Mouse (Mus musculus) ES-Bruce4 (cell line): ENCODE measurements around the gene Klhl29. TPM values are rescaled to one million over a fixed set of nuclear protein-coding genes. Genes with fewer than 3 reads are reported as not detected.

Experiments used
- H3K27ac ChIP-seq: 2 replicates; pipeline ENCODE4 v1.5.1; 2012; ENCODE audit warnings: low read length, inconsistent platforms; ENCODE audit not compliant: insufficient read depth
- H3K27me3 ChIP-seq: 2 replicates; pipeline ENCODE4 v1.6.1; 2012; ENCODE audit warnings: mild to moderate bottlenecking, low read length, inconsistent platforms; ENCODE audit not compliant: control insufficient read depth, poor library complexity, insufficient read depth, severe bottlenecking
- H3K36me3 ChIP-seq: 2 replicates; pipeline ENCODE4 v1.6.1; 2012; ENCODE audit warnings: inconsistent platforms, mild to moderate bottlenecking, low read length, moderate library complexity; ENCODE audit not compliant: control insufficient read depth, poor library complexity, insufficient read depth, severe bottlenecking
- H3K4me1 ChIP-seq: one replicate; pipeline ENCODE4 v1.8.1; 2011; ENCODE audit warnings: low read length; ENCODE audit not compliant: control insufficient read depth, insufficient read depth
- H3K4me3 ChIP-seq: 2 replicates; pipeline ENCODE4 v1.5.1; 2011; ENCODE audit warnings: low read depth, mild to moderate bottlenecking, low read length
- H3K9ac ChIP-seq: 2 replicates; pipeline ENCODE4 v1.6.1; 2012; ENCODE audit warnings: low read depth, mild to moderate bottlenecking, inconsistent platforms; ENCODE audit not compliant: poor library complexity, severe bottlenecking
- H3K9me3 ChIP-seq: replicated peaks from 2 replicates; pipeline ENCODE4 v1.6.1; 2012; ENCODE audit warnings: mild to moderate bottlenecking, low read length, inconsistent platforms; ENCODE audit not compliant: control insufficient read depth, poor library complexity, insufficient read depth, severe bottlenecking
- CTCF ChIP-seq: IDR thresholded peaks from one replicate; pipeline ENCODE4 v1.8.1; 2011; ENCODE audit warnings: low read depth, low read length
- EP300 ChIP-seq: IDR thresholded peaks from 2 replicates; pipeline ENCODE4 v1.6.1; 2011; ENCODE audit warnings: low read depth, low read length; ENCODE audit not compliant: insufficient read depth
- POLR2A ChIP-seq: IDR thresholded peaks from one replicate; pipeline ENCODE4 v1.8.1; 2011; ENCODE audit warnings: low read length; ENCODE audit not compliant: insufficient read depth
- polyA plus RNA-seq: library from polyadenylated mRNA; stranded (reverse); fragments of >200 nt; gene quantifications from 2 replicates; pipeline ENCODE4 v1.2.4, GENCODE M21; 2011; ENCODE audit warnings: low read depth; ENCODE audit not compliant: missing spikeins, insufficient read depth, insufficient read length

Klhl29 gene
- polyA plus RNA-seq, 1 experiment, result 0.49 TPM

DNA sequence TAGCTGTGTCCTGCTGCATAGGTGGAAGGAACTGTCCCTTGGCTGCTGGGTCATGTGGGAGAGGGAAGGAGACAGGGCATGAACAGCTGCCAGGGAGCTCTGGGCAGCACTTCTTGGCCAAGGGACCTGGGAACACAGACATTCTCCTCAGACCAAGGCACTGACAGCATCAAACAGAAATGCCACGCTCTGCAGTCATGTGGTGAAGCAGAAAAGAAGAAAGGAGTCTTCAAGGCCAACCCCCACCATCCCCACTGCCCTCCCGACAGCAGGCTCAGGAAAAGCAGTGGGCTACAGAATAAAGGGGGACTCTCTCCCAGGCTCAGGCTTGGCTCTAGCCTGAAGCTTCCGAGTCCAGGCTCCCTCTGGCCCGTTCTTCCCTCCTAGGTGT lies 130.3 kb downstream of the Klhl29 start:
- H3K27ac ChIP-seq, result no peak overlapping the region

DNA sequence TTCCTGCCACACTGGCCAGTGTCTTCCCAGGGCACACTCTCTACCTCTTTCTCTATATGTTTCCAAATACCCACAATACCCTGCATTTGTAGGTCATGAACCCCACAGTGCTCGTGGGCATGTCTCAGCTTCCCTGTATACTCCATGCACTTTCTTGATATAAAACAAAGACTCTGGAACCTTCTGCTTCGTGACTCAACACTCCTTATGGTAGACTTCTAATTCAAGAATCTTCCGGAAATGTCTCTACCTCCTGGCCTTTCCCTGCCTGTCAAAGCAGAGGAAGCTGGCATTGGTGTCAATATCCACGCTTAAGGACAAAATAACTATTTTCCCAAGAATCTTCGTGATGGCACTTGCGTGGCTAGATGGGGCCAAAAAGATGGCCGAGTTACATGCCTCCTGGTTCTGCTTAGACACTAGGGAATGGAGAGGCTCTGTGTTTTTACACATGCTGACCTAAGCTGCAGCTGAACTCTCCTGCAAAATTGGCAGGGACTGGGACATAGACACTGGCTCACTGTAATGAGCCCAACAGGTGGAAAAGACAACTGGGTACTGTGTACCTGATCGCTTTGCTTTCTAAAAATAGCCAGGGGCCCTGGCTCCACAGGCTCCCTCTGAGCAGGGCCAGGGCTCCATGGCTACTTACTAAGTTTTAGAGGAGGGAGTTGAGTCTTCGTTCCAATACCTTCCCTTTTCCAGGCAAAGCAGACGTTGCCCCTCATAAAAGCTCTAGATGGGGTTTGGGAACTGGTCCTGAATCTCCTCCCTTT lies 130.9 kb downstream of the Klhl29 start:
- H3K9me3 ChIP-seq, result no peaks in the 10 kb centered on the region
- TF ChIP-seq CTCF (no peak), EP300 (no peak), POLR2A (no peak)
- H3K4me3 ChIP-seq, result no peak overlapping the region
- no peak overlapping the region for H3K27ac ChIP-seq
- no peaks in the 10 kb centered on the region for H3K27me3 ChIP-seq
- no peaks in the 10 kb centered on the region for H3K4me1 ChIP-seq
- H3K9ac ChIP-seq, result no peak overlapping the region
- H3K36me3 ChIP-seq, result no peaks in the 10 kb centered on the region

More for the DNA sequence above, 130.3 kb downstream of the Klhl29 start:
- no peak overlapping the region for H3K9ac ChIP-seq
- TF ChIP-seq EP300, result no peak
- TF ChIP-seq POLR2A, result no peak
- no peak for TF ChIP-seq CTCF
- H3K9me3 ChIP-seq, result no peaks in the 10 kb centered on the region
- H3K4me3 ChIP-seq, result no peak overlapping the region
- no peaks in the 10 kb centered on the region for H3K4me1 ChIP-seq
- H3K36me3 ChIP-seq, result no peaks in the 10 kb centered on the region
- H3K27me3 ChIP-seq, result no peaks in the 10 kb centered on the region

DNA sequence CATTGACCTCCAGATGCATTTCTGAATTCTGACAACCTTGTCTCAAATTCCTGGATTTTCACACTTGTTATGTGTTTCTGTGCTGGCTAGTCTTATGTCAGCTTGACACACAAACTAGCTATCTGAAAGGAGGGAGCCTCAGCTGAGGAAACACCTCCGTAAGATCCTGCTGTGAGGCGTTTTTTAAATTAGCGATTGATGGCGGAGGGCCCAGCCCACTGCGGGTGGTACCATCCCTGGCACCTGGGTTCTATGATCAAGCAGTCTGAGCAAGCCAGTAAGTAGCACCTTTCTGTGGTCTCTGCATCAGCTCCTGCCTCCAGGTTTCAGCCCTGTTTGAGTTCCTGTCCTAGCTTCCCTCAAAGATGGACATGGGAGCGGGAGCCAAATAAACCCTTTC lies 131.6 kb downstream of the Klhl29 start:
- no peak overlapping the region for H3K9ac ChIP-seq
- no peak for TF ChIP-seq CTCF
- TF ChIP-seq POLR2A, result no peak
- TF ChIP-seq EP300, result no peak
- H3K4me1 ChIP-seq, result no peaks in the 10 kb centered on the region
- H3K27me3 ChIP-seq, result no peaks in the 10 kb centered on the region
- no peaks in the 10 kb centered on the region for H3K9me3 ChIP-seq
- no peak overlapping the region for H3K4me3 ChIP-seq
- H3K36me3 ChIP-seq, result no peaks in the 10 kb centered on the region
- H3K27ac ChIP-seq, result no peak overlapping the region

DNA sequence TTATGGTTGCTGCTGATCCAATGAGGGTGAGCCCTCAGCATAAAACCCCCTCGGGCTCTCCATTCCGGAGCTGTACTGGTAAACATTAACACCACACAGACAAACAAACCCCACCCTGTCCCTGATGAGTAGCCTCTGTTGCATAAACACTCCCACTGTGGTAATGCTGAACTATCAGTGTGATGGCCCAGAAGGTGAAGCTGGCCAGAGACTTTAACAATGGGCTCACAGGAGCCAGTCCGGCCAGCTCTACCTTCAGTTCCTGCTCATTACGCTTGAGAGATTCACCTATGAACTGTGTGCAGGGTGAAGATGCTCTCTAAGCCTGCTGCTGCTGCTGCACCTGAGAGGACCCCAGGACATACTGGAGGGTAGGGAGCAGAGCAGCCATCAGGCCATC lies 132.0 kb downstream of the Klhl29 start:
- Histone ChIP-seq H3K9me3 (no peaks in the 10 kb centered on the region), H3K9ac (no peak overlapping the region), H3K4me3 (no peak overlapping the region), H3K27ac (no peak overlapping the region), H3K4me1 (no peaks in the 10 kb centered on the region), H3K27me3 (no peaks in the 10 kb centered on the region), H3K36me3 (no peaks in the 10 kb centered on the region)
- no peak for TF ChIP-seq CTCF
- TF ChIP-seq POLR2A, result no peak
- no peak for TF ChIP-seq EP300

DNA sequence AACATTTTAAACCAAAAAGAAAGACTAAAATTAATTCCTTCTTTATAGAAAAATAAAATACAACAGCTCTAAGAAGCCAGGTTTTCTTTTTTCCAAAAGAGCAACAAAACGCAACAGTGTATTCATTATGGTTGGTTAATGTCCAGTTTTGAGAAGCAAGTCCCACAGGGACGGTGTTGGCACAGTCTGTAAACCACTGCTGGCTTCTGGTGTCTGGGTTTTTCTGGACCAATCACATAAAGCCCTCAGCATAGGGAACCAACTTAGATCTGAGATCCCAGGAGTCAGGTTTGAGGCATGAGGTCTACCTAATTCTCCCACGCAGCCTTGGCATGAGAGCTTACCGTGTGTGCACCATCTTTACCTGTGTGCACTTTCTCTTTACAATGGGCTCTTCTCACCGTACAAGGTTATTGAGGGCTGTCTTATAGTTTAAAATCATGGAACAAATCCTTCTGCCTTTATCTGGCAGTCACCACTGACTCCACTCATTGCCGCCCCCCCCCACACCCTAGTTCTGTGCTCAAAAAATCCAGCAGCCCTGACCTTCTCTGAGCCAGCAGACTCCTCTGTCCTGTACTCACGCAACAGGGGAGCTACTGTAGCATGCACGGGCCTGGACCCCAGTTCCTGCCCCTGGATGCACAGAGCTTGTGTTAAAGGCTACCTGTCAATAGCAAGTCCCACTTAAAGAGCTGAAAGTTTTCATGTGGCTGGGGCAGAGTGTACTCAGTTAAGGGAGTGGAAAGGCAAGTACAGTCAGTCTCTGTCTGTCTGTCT lies 132.7 kb downstream of the Klhl29 start:
- H3K27me3 ChIP-seq, result no peaks in the 10 kb centered on the region
- TF ChIP-seq EP300 (no peak), POLR2A (no peak), CTCF (no peak)
- no peaks in the 10 kb centered on the region for H3K4me1 ChIP-seq
- H3K4me3 ChIP-seq, result no peak overlapping the region
- H3K9me3 ChIP-seq, result no peaks in the 10 kb centered on the region
- no peak overlapping the region for H3K27ac ChIP-seq
- H3K9ac ChIP-seq, result no peak overlapping the region
- no peaks in the 10 kb centered on the region for H3K36me3 ChIP-seq
